Mouse (Mus musculus) stomach, embryonic 14.5 days (tissue): ENCODE results near the gene Dgka. TPM values are rescaled to one million over a fixed set of nuclear protein-coding genes. Genes with fewer than 3 reads are reported as not detected.
A peak's percentile ranks its signal among the peaks of the same experiment; 100 is the strongest.

Experiments used
- ATAC-seq: fragments of 200-750 bp; cut with Nextera tagmentation; 2 replicates; pipeline ENCODE4 v1.8.0; 2017; ENCODE audit warnings: low read depth, moderate TSS enrichment; ENCODE audit not compliant: insufficient number of reproducible peaks, insufficient read depth, low FRiP score
- H3K27ac ChIP-seq: fragments of 300-500 bp; sonication (generic); 2 replicates; pipeline ENCODE4 v1.5.1; 2014; ENCODE audit warnings: mild to moderate bottlenecking, low read length, moderate library complexity, mixed read lengths
- H3K27me3 ChIP-seq: fragments of 300-500 bp; sonication (generic); 2 replicates; pipeline ENCODE4 v1.6.1; 2014; ENCODE audit warnings: low read length, control low read depth, mixed read lengths; ENCODE audit not compliant: control insufficient read depth, insufficient read depth
- H3K36me3 ChIP-seq: fragments of 300-500 bp; sonication (generic); 2 replicates; pipeline ENCODE4 v1.6.1; 2014; ENCODE audit warnings: mild to moderate bottlenecking, control low read depth, low read length, moderate library complexity, mixed read lengths; ENCODE audit not compliant: control insufficient read depth, insufficient read depth
- H3K4me1 ChIP-seq: fragments of 300-500 bp; sonication (generic); 2 replicates; pipeline ENCODE4 v1.6.1; 2014; ENCODE audit warnings: low read length, control low read depth, mixed read lengths; ENCODE audit not compliant: control insufficient read depth, insufficient read depth
- H3K4me2 ChIP-seq: fragments of 300-500 bp; sonication (generic); replicated peaks from 2 replicates; pipeline ENCODE4 v1.6.1; 2014; ENCODE audit warnings: low read depth, low read length, control low read depth
- H3K4me3 ChIP-seq: fragments of 300-500 bp; sonication (generic); 2 replicates; pipeline ENCODE4 v1.5.1; 2014; ENCODE audit warnings: low read depth, low read length, control low read depth
- H3K9ac ChIP-seq: fragments of 300-500 bp; sonication (generic); replicated peaks from 2 replicates; pipeline ENCODE4 v1.6.1; 2014; ENCODE audit warnings: low read depth, mild to moderate bottlenecking, control low read depth, low read length, moderate library complexity, mixed read lengths
- H3K9me3 ChIP-seq: fragments of 300-500 bp; sonication (generic); 2 replicates; pipeline ENCODE4 v1.6.1; 2016; ENCODE audit warnings: low read depth, low read length, control low read depth; ENCODE audit not compliant: control insufficient read depth
- WGBS: fragments of 180-500 bp; shearing (Covaris S2); extraction: QIAGEN DNeasy Blood & Tissue Kit; methylation state at CpG from one replicate; pipeline ENCODE4 v1.1.7; 2014; 5-methylcytosine and 5-hydroxymethylcytosine counted together
- polyA plus RNA-seq: library from polyadenylated mRNA; unstranded; fragments of >200 nt; fragmentation: Nextera tagmentation; extraction: Ambion mirVana; gene quantifications from 2 replicates; pipeline ENCODE4 v1.2.1, GENCODE M21; 2014

Gene Dgka
- polyA plus RNA-seq, 1 experiment from 2014 or later: 17.9 TPM

DNA sequence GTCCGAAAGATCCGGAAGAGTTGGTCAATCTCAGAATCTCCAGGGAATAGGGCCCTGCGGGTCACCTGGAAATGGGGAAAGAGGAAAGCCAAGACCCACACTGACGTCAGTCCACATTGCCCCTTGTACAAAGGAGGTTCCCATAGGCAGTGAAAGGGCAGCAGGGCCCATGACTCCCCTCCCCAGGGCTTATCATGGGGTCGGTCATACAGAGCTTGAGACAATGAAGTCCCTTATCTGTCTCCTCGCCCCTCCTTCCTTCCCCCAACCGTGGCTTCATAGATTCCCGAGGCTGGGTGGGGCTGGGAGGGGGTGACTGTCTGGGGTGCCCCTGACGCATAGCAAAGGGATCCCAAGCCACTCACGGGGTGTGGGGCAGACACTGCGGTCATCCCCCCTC lies 45.0 kb downstream of the Dgka start:
- Histone ChIP-seq H3K4me1 (peaks cover 12% of the 10 kb centered on the region; the same call in 1 of the 2 replicates), H3K9ac (no peak overlapping the region)

GRCm38 (mm10) chr10:128699006-128699405 lies 45.6 kb downstream of the Dgka start:
- H3K9ac ChIP-seq: no peak overlapping the region
- WGBS: 81% methylated on average over 5 of the region's 5 CpGs
- no peak overlapping the region for H3K4me3 ChIP-seq

More for the DNA sequence above, 45.0 kb downstream of the Dgka start:
- no peak for ATAC-seq
- Histone ChIP-seq H3K27ac (no peak overlapping the region), H3K9me3 (no peaks in the 10 kb centered on the region), H3K36me3 (peaks cover 40% of the 10 kb centered on the region), H3K4me3 (no peak overlapping the region), H3K27me3 (no peaks in the 10 kb centered on the region), H3K4me2 (no peak overlapping the region)
- 73% methylated on average over 11 of the region's 11 CpGs for WGBS

GRCm38 (mm10) chr10:128697072-128697725 lies 47.5 kb downstream of the Dgka start:
- Histone ChIP-seq H3K4me1 (peaks cover 3% of the 10 kb centered on the region; the same call in 1 of the 2 replicates), H3K9ac (no peak overlapping the region), H3K4me3 (no peak overlapping the region), H3K9me3 (no peaks in the 10 kb centered on the region), H3K27ac (no peak overlapping the region), H3K36me3 (peaks cover 37% of the 10 kb centered on the region), H3K4me2 (peak overlapping the region; percentile 37; the same call in 1 of the 2 replicates), H3K27me3 (no peaks in the 10 kb centered on the region)
- no peak for ATAC-seq
- WGBS: 81% methylated on average over 6 of the region's 6 CpGs

More at GRCm38 (mm10) chr10:128699006-128699405, 45.6 kb downstream of the Dgka start:
- ATAC-seq: no peak
- H3K27me3 ChIP-seq: no peaks in the 10 kb centered on the region
- peaks cover 40% of the 10 kb centered on the region for H3K36me3 ChIP-seq
- H3K4me1 ChIP-seq: peaks cover 13% of the 10 kb centered on the region; the same call in 1 of the 2 replicates
- no peak overlapping the region for H3K4me2 ChIP-seq
- no peak overlapping the region for H3K27ac ChIP-seq
- H3K9me3 ChIP-seq: no peaks in the 10 kb centered on the region

DNA sequence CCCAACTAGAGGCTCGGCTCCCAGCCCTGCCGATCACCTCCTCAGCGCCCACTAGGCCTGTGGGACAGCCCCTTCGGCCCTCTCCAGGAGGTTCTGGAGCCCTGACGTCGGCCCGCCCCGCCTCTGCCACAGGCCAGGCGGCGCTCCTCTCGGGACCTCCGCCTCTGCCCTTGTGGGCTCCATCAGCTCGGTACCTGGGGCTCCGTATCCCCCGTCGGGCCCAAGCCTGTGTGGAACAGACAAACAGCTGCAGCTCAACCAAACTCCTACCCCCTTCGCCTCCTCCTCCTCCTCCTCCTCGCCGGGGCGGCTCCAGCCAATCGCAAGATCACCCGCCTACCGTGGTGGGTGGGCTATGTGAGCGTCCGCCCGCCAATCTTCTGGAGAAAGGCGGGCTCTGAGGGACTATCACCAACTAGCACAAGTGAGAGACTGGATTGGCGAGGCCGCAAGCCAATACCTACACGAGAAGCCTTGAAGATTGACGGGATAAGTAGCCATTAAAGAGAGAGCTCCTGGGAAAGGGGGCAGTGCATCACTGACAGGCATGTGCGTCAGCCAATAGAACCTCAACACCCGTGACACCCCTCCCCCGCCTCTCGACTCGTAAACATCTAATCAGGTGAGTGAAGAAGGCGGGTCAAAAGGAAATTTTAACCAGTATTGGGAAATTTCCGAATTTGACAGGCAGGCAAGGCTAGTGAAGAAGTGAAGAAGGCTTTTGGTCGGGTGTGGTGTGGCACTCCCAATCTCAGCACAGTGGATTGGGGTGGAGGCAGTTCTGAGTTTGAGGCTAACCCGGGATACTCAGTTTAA lies 48.5 kb downstream of the Dgka start, which contains the start of gene Rab5b:
Rab5b (minus strand) TSS at position 273 of the 816 bp plus-strand sequence.
- peaks cover 3% of the 10 kb centered on the region; the same call in 1 of the 2 replicates for H3K4me1 ChIP-seq
- peak within 1 kb of the TSS; percentile 61 for H3K4me2 ChIP-seq
- no peaks in the 10 kb centered on the region for H3K9me3 ChIP-seq
- no peaks in the 10 kb centered on the region for H3K27me3 ChIP-seq
- H3K36me3 ChIP-seq: peaks cover 27% of the 10 kb centered on the region
- H3K9ac ChIP-seq: peak within 1 kb of the TSS; percentile 89
- peak; percentile 99 for ATAC-seq
- H3K27ac ChIP-seq: peak within 1 kb of the TSS; percentile 99
- 1% methylated on average over 40 of the region's 40 CpGs for WGBS
- H3K4me3 ChIP-seq: peak within 1 kb of the TSS; percentile 86

DNA sequence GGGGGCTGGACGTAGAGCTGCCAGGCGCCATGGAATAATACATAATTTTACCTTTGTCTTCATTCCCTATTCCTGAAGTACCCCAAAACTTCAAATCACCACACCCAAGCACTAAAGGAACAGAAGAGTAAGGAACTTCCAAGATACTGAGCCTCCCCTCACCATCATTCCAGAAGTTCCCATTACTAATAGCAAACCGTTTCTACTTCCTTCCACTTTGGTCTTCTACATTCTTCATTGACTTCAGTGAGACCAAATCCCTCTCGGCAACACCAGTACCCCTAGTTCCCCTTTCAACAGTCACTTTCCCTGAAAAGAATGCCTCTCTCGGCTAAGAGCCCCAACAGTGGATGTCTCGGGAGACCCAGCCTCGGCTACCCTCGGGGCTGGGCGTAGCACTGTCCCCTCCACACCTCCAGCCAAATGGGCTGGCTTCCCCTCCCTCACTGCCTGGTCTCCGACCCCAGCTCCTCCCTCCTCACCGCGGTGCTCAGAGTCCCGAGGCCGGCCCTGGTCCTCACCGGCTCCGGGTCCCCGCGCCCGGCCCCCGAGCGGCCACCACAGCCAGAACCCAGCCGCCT lies 49.2 kb downstream of the Dgka start:
- H3K4me1 ChIP-seq: peaks cover 3% of the 10 kb centered on the region; the same call in 1 of the 2 replicates
- H3K9ac ChIP-seq: peak overlapping the region; percentile 89
- ATAC-seq: no peak; the same call in 1 of the 2 replicates
- H3K4me2 ChIP-seq: peak overlapping the region; percentile 61
- H3K27me3 ChIP-seq: no peaks in the 10 kb centered on the region
- peak overlapping the region; percentile 99 for H3K27ac ChIP-seq
- peaks cover 20% of the 10 kb centered on the region for H3K36me3 ChIP-seq
- no peaks in the 10 kb centered on the region for H3K9me3 ChIP-seq
- under 1% methylated on average over 22 of the region's 22 CpGs for WGBS
- H3K4me3 ChIP-seq: peak overlapping the region; percentile 86

- Histone ChIP-seq H3K4me3 (peak overlapping the region; percentile 61), H3K9ac (0 out of 2 replicates have a peak overlapping the region, but pooled peaks have one; percentile 52), H3K27me3 (no peaks in the 10 kb centered on the region), H3K9me3 (no peaks in the 10 kb centered on the region), H3K27ac (peak overlapping the region; percentile 64; the same call in 1 of the 2 replicates), H3K36me3 (peaks cover 1% of the 10 kb centered on the region), H3K4me1 (peaks cover 5% of the 10 kb centered on the region), H3K4me2 (peak overlapping the region; percentile 80)
- ATAC-seq: no peak
- WGBS: 2% methylated on average over 9 of the region's 9 CpGs
Observed at GRCm38 (mm10) chr10:128674469-128675008, 70.1 kb downstream of the Dgka start.

- under 1% methylated on average over 46 of the region's 60 CpGs for WGBS
Observed at GRCm38 (mm10) chr10:128673763-128674468, 70.7 kb downstream of the Dgka start, which contains the start of gene Suox. TSS of gene Suox (minus strand) at chr10:128674073.

More at GRCm38 (mm10) chr10:128673763-128674468, 70.7 kb downstream of the Dgka start, which contains the start of gene Suox:
- H3K4me3 ChIP-seq: peak within 1 kb of the TSS; percentile 61
- ATAC-seq: peak; percentile 88
- H3K27ac ChIP-seq: peak within 1 kb of the TSS; percentile 64; the same call in 1 of the 2 replicates
- peak within 1 kb of the TSS; percentile 52 for H3K9ac ChIP-seq
- no peaks in the 10 kb centered on the region for H3K9me3 ChIP-seq
- H3K36me3 ChIP-seq: no peaks in the 10 kb centered on the region
- H3K4me2 ChIP-seq: peak within 1 kb of the TSS; percentile 80
- no peaks in the 10 kb centered on the region for H3K27me3 ChIP-seq
- H3K4me1 ChIP-seq: peaks cover 5% of the 10 kb centered on the region
